Mouse (Mus musculus): ENCODE results near the gene Klhl10. TPM values are rescaled to one million over a fixed set of nuclear protein-coding genes. Genes with fewer than 3 reads are reported as not detected.
A peak's percentile ranks its signal among the peaks of the same experiment; 100 is the strongest.

Gene Klhl10
- polyA plus RNA-seq, 1 experiment from 2014 or later, result 0.75 TPM

DNA sequence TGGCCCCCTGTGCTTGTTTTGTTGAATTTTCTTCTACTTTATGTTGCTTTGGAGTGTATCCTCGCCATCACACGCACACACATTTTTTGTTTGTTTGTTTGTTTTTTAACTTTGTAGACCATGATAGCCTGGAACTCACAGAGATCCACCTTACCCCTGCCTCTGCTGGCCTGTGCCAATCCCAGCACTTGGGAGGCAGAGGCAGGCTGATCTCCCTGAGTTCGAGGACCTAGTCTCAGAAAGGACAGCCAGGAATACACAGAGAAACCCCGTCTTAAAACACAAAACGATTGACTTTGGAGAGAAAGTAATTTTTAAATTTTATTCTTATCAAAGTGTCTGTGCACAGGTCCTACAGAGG, 31.2 kb downstream of the Klhl10 start:
- H3K4me1 ChIP-seq (replicated peaks), result peaks cover 33% of the 10 kb centered on the region
- H3K27ac ChIP-seq (replicated peaks), result no peak overlapping the region; the same call in 1 of the 2 replicates
- peaks cover 20% of the 10 kb centered on the region for H3K36me3 ChIP-seq
- peak overlapping the region; percentile 97 for H3K4me3 ChIP-seq
- no peak; the same call in 1 of the 2 replicates for ATAC-seq (ENCODE audit: low read depth)
- H3K27me3 ChIP-seq, result no peaks in the 10 kb centered on the region
- no peak overlapping the region for H3K9ac ChIP-seq
- 32% methylated on average over 5 of the region's 5 CpGs for WGBS
- no peaks in the 10 kb centered on the region for H3K9me3 ChIP-seq
- H3K4me2 ChIP-seq, result 0 out of 2 replicates have a peak overlapping the region, but pooled peaks have one; percentile 6

DNA sequence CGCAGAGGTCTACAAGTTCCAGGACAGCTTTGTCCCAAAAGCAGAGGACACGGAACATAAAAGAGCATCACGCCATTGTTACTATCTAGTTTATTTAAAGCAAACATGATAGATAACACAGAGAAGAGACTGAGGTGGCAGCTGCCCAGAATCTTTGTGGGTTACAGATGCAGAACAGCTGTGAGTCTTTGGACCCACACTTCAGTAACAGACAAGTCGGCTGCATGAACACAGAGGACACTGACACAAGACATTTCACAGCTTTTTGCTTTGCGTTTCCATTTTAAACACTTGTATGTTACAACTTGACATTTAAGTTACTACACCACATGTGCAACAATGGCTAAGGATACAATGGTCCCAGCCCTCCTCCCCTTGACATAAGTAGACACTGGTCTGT, 34.6 kb downstream of the Klhl10 start:
- no peak overlapping the region for H3K4me2 ChIP-seq
- no peaks in the 10 kb centered on the region for H3K9me3 ChIP-seq
- ATAC-seq (ENCODE audit: low read depth), result no peak
- no peak overlapping the region for H3K27ac ChIP-seq (replicated peaks)
- H3K4me3 ChIP-seq, result no peak overlapping the region
- H3K9ac ChIP-seq, result no peak overlapping the region
- peaks cover 54% of the 10 kb centered on the region for H3K36me3 ChIP-seq
- WGBS, result 93% methylated on average over 5 of the region's 5 CpGs
- peaks cover 6% of the 10 kb centered on the region for H3K4me1 ChIP-seq (replicated peaks)
- H3K27me3 ChIP-seq, result no peaks in the 10 kb centered on the region

DNA sequence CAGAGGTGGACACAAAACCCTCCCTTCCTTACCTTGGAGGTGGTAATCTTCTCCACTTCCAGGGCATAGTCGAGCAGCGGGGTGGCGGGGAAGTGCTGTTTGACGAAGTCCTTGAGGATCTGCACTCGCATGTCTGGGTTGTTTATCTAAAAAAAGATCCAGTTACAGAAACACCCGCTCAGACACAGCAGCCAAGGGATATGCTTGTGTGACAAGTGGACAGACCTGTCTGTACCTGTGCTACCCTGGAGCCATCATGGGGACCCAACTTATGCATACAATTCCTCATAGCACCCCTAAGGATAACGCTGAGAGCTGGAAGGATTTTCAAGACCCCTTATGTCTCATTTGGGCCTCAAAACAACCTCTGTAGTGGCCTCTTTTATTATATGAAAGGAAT, 37.4 kb downstream of the Klhl10 start:
- no peak for ATAC-seq (ENCODE audit: low read depth)
- H3K4me2 ChIP-seq, result no peak overlapping the region
- WGBS, result 92% methylated on average over 7 of the region's 7 CpGs

DNA sequence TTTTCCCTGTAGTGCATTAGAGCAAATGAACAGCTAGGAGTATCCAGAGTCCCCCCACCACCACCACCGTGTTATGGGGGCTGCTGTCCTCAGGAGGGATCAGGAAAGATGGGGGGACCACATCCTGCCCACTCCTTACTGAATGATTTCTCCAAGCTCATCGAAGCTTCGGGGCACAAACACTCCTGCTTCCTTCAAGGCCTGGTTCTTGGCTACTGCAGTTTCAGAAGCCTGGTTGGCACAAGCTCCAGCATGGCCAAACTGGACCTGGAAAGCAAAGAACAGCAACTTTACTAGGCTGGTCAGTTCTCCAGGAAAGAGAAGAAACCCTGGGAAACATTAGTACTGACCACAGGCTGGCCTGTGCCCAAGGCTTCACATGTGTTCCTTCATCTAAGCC, 42.7 kb downstream of the Klhl10 start:
- Histone ChIP-seq H3K36me3 (peaks cover 99% of the 10 kb centered on the region), H3K27ac (replicated peaks) (no peak overlapping the region), H3K27me3 (no peaks in the 10 kb centered on the region), H3K4me3 (no peak overlapping the region), H3K9ac (no peak overlapping the region), H3K9me3 (no peaks in the 10 kb centered on the region), H3K4me2 (no peak overlapping the region), H3K4me1 (replicated peaks) (no peaks in the 10 kb centered on the region)
- 93% methylated on average over 3 of the region's 3 CpGs for WGBS
- ATAC-seq (ENCODE audit: low read depth), result no peak

More for the DNA sequence above, 37.4 kb downstream of the Klhl10 start:
- no peak overlapping the region for H3K4me3 ChIP-seq
- no peaks in the 10 kb centered on the region for H3K4me1 ChIP-seq (replicated peaks)
- no peak overlapping the region for H3K27ac ChIP-seq (replicated peaks)
- H3K9ac ChIP-seq, result no peak overlapping the region
- H3K27me3 ChIP-seq, result no peaks in the 10 kb centered on the region
- peaks cover 83% of the 10 kb centered on the region for H3K36me3 ChIP-seq
- H3K9me3 ChIP-seq, result no peaks in the 10 kb centered on the region

DNA sequence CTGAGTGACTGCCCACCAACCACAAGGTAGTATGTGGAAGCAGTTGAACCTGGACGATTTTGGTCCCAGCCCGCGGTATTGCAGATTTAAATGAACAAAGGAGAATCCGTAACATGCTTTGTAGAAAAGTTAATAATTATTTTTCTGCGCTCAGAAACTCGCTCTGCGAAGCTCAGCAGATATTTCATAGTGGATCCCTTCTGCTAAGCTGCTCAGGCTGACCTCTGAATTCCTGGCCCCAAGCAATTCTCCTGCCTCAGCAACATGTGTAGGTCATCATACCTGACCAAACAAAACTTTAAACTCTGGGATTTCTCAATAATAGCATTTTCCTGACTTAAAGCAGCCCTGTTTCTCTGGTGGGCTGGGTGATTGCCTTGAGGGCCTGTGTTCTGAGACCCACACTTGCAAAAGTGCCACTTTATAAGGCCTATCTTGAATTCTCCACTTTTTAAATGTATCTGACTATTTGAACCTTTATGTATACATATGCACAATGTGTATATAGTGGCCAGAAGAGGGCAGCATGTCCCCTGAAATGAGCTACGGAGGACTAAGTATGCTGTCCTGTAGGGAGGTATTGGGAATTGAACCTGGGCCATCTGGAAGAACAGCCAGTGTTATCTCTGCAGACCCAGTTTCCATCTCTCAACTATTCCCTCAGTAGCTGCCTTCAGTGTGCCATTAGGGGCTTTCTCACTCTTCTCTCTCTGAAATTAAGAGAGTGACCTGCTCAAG, 44.3 kb downstream of the Klhl10 start:
- peaks cover 99% of the 10 kb centered on the region for H3K36me3 ChIP-seq
- H3K9ac ChIP-seq, result no peak overlapping the region
- WGBS, result 91% methylated on average over 8 of the region's 8 CpGs
- H3K4me2 ChIP-seq, result no peak overlapping the region
- H3K27me3 ChIP-seq, result no peaks in the 10 kb centered on the region
- ATAC-seq (ENCODE audit: low read depth), result no peak
- H3K27ac ChIP-seq (replicated peaks), result no peak overlapping the region
- no peak overlapping the region for H3K4me3 ChIP-seq
- no peaks in the 10 kb centered on the region for H3K9me3 ChIP-seq
- no peaks in the 10 kb centered on the region for H3K4me1 ChIP-seq (replicated peaks)

DNA sequence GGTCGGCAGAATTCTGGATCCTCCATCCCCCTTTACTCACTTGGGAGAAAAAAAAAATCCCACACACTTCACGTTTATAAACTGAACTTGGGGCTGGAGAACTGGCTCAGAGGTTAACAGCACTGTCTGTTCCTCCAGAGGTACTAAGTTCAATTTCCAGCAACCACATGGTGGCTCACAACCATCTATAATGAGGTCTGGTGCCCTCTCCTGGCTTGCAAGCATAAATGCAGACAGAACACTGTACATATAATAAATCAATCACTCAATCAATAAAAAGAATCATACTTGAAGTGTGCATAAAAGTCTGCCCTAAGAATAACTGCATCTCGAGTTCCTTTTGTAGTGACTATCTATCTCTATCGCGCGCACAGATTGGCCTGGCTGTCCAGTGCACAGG, 49.2 kb downstream of the Klhl10 start:
- WGBS, result 89% methylated on average over 6 of the region's 6 CpGs
- no peaks in the 10 kb centered on the region for H3K4me1 ChIP-seq (replicated peaks)
- H3K4me3 ChIP-seq, result no peak overlapping the region
- H3K27ac ChIP-seq (replicated peaks), result no peak overlapping the region
- no peaks in the 10 kb centered on the region for H3K9me3 ChIP-seq
- no peaks in the 10 kb centered on the region for H3K27me3 ChIP-seq
- peaks cover 95% of the 10 kb centered on the region for H3K36me3 ChIP-seq
- H3K9ac ChIP-seq, result no peak overlapping the region
- ATAC-seq (ENCODE audit: low read depth), result no peak
- no peak overlapping the region for H3K4me2 ChIP-seq

DNA sequence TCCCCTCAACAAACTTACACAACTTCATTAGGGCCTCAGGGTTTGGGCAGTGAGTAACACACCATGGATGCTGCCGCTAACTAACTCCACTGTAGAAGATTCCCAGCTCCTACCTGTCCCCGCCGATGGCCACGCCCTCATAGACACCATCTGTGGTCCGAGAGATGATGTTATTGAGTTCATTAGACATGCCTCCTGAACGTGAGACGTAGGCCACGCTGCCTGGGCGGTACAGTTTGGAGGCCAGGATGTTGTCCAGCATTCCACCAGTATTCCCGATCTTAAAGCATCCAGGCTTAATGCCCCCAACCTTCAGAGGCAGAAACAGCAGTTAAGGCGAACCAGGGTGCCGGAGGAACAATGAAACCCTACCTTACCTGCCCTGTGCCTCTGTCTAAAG, 52.1 kb downstream of the Klhl10 start:
- Histone ChIP-seq H3K4me2 (no peak overlapping the region), H3K4me1 (replicated peaks) (no peaks in the 10 kb centered on the region), H3K4me3 (no peak overlapping the region), H3K36me3 (peaks cover 96% of the 10 kb centered on the region), H3K9ac (no peak overlapping the region), H3K27ac (replicated peaks) (no peak overlapping the region), H3K27me3 (no peaks in the 10 kb centered on the region), H3K9me3 (no peaks in the 10 kb centered on the region)
- 94% methylated on average over 12 of the region's 12 CpGs for WGBS
- ATAC-seq (ENCODE audit: low read depth), result no peak

DNA sequence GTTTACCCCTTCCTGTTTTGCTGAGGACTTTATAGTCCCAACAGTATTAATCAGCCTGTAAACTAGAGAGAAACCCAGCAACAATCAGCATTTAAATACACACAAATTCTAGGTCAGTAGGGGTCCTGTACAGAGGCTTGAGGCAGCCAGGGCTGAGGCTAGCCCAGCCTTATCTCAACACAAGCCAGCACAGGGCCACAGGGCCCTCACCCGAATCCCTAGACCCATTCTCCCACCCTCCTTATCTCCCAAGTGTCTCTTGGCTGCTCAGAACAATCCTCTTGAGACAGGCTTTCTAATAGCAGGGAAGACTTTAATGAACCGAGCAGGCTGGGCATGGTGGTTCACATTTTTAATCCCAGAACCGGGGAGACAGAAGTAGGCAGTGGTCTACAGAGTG, 58.5 kb downstream of the Klhl10 start:
- Histone ChIP-seq H3K27me3 (no peaks in the 10 kb centered on the region), H3K4me1 (replicated peaks) (no peaks in the 10 kb centered on the region), H3K9ac (no peak overlapping the region), H3K9me3 (no peaks in the 10 kb centered on the region), H3K4me2 (no peak overlapping the region), H3K4me3 (no peak overlapping the region), H3K27ac (replicated peaks) (no peak overlapping the region), H3K36me3 (peaks cover 100% of the 10 kb centered on the region)
- WGBS, result 90% methylated on average over 3 of the region's 3 CpGs
- ATAC-seq (ENCODE audit: low read depth), result no peak

DNA sequence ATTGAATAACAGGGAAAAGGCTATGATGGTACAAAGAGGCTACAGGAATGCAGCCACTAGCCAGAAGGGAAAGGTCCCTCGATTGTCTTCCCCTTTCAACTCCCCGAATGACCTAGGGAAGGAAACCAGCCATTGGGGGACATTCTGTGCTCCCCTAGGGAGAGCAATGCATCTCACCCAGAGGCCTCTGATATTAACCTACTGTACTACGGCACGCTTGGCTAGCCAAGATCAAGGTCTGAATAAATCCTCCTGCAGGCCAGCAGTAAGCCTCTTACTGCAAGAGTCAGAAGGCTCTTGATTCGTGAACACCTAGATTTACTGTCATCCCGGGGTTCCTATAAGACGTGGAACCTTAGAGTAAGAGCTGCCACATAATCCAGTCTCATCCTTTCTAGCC, 58.9 kb downstream of the Klhl10 start:
- Histone ChIP-seq H3K9ac (no peak overlapping the region), H3K27ac (replicated peaks) (no peak overlapping the region), H3K9me3 (no peaks in the 10 kb centered on the region), H3K4me3 (no peak overlapping the region), H3K4me2 (no peak overlapping the region), H3K4me1 (replicated peaks) (no peaks in the 10 kb centered on the region), H3K27me3 (no peaks in the 10 kb centered on the region), H3K36me3 (peaks cover 100% of the 10 kb centered on the region)
- WGBS, result 85% methylated on average over 7 of the region's 7 CpGs
- no peak for ATAC-seq (ENCODE audit: low read depth)

DNA sequence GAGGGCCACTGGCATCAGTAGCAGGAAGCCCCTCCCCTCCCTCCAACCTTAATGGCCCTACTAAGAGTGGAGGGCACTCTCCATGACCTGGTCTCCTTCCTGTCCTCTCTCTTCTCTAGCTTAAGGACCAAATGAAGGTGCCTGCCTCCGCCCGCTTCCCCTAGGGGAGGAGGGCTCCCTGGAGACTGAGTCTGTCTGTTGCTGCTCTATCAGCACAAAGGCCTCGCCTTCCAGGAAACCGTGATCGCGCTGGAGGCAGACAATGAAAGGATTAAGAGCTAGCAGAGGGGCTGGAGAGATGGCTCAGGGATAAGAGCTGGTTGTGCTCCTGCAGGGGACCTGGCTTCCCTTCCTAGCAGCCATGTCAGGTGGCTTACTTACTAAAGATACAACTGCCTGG, 59.6 kb downstream of the Klhl10 start:
- no peak overlapping the region for H3K4me2 ChIP-seq
- 43% methylated on average over 6 of the region's 6 CpGs for WGBS
- H3K9ac ChIP-seq, result 0 out of 2 replicates have a peak overlapping the region, but pooled peaks have one; percentile 13
- no peaks in the 10 kb centered on the region for H3K27me3 ChIP-seq
- H3K36me3 ChIP-seq, result peaks cover 100% of the 10 kb centered on the region
- H3K4me3 ChIP-seq, result no peak overlapping the region
- no peak for ATAC-seq (ENCODE audit: low read depth)
- no peaks in the 10 kb centered on the region for H3K4me1 ChIP-seq (replicated peaks)
- H3K9me3 ChIP-seq, result no peaks in the 10 kb centered on the region
- H3K27ac ChIP-seq (replicated peaks), result no peak overlapping the region

DNA sequence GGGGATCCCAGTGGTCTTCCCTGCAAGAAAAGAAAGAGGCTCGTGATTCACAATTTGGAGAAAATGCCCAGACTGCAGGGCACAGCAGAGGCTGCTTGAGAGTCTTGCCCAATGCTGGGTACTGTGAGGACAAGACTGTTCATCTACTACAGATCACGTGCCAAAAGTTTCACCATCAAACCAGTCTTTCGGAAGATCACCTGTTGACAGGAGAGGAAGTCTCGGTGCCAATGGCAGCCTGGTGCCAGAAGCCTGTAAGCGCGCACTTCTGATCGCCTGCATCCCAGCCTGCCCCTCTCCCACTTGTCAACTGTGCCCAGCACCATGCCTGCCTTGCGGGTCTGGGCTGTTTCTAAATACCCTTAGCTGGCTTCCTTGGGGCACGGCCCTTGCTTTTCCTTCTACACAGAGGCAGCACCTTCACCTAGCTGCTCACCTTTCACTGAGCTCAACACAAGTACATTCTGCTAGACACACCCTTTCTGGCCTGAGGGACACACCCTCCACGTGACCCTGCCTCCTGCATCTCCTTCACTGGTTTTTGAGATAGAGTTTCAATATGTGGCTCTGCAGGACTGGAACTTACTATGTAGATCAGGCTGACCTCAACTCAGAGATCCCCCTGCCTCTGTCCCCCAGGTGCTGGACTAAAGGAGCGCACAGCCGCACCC, 63.4 kb downstream of the Klhl10 start:
- ATAC-seq (ENCODE audit: low read depth), result no peak
- Histone ChIP-seq H3K27me3 (no peaks in the 10 kb centered on the region), H3K9ac (no peak overlapping the region), H3K4me2 (no peak overlapping the region), H3K4me1 (replicated peaks) (no peaks in the 10 kb centered on the region), H3K27ac (replicated peaks) (no peak overlapping the region), H3K4me3 (no peak overlapping the region), H3K9me3 (no peaks in the 10 kb centered on the region), H3K36me3 (peaks cover 98% of the 10 kb centered on the region)
- 94% methylated on average over 12 of the region's 12 CpGs for WGBS

DNA sequence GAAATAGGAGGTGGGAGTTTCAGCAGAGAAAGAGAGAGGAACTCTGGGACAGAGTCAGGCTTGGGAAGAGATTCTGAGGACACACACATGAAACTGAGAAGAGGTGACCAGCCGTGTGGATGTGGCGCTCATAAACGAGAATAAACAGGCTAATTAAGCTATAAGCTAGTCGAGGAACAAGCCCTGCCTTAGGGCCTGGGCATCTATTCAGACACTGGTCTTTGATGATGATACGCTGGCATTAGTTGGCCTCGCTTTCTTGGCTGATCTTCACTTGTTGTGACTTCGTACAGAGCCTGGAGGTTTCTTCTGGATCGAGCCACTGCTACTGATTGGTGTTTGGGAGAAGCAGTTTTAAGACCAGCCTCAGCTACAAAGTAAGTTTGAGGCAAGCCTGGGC, 64.3 kb downstream of the Klhl10 start:
- Histone ChIP-seq H3K9me3 (no peaks in the 10 kb centered on the region), H3K27ac (replicated peaks) (no peak overlapping the region), H3K9ac (no peak overlapping the region), H3K36me3 (peaks cover 97% of the 10 kb centered on the region), H3K4me2 (no peak overlapping the region), H3K27me3 (no peaks in the 10 kb centered on the region), H3K4me1 (replicated peaks) (no peaks in the 10 kb centered on the region), H3K4me3 (no peak overlapping the region)
- ATAC-seq (ENCODE audit: low read depth), result no peak
- WGBS, result 91% methylated on average over 8 of the region's 8 CpGs
